Mouse (Mus musculus): ENCODE measurements at regions not wholly inside any gene's neighbourhood (a gene's known extent, or its start where the extent isn't known, plus 50 kb on each side); places are given as distances from the start of the nearest gene placed in this dataset.

- Histone ChIP-seq H3K9ac (no peak overlapping the region), H3K27me3 (replicated peaks) (no peaks in the 10 kb centered on the region), H3K4me1 (replicated peaks) (peaks cover 12% of the 10 kb centered on the region; the same call in 1 of the 2 replicates), H3K4me2 (replicated peaks) (no peak overlapping the region), H3K36me3 (no peaks in the 10 kb centered on the region), H3K27ac (peak overlapping the region; percentile 27; the same call in 1 of the 2 replicates), H3K9me3 (no peaks in the 10 kb centered on the region), H3K4me3 (replicated peaks) (no peak overlapping the region)
- ATAC-seq, result 0 out of 2 replicates have a peak, but pooled peaks have one; percentile 17
- 20% methylated on average over 4 of the region's 4 CpGs for WGBS
These were observed 154.3 kb upstream of the Phactr1 start for GRCm38 (mm10) chr13:42526163-42526562.

- Histone ChIP-seq H3K4me1 (replicated peaks) (peaks cover 12% of the 10 kb centered on the region; the same call in 1 of the 2 replicates), H3K27me3 (replicated peaks) (no peaks in the 10 kb centered on the region), H3K9me3 (no peaks in the 10 kb centered on the region), H3K36me3 (no peaks in the 10 kb centered on the region), H3K4me2 (replicated peaks) (no peak overlapping the region), H3K9ac (no peak overlapping the region), H3K27ac (no peak overlapping the region), H3K4me3 (replicated peaks) (no peak overlapping the region)
- ATAC-seq, result peak; percentile 69
- WGBS, result 13% methylated on average over 8 of the region's 8 CpGs
These were observed 153.5 kb upstream of the Phactr1 start for GRCm38 (mm10) chr13:42526966-42527365.

GRCm38 (mm10) chr13:42528169-42528568 is 152.3 kb upstream of the Phactr1 start:
- Histone ChIP-seq H3K9ac (no peak overlapping the region), H3K27me3 (replicated peaks) (no peaks in the 10 kb centered on the region), H3K4me2 (replicated peaks) (no peak overlapping the region), H3K4me1 (replicated peaks) (peaks cover 12% of the 10 kb centered on the region; the same call in 1 of the 2 replicates), H3K4me3 (replicated peaks) (no peak overlapping the region), H3K27ac (no peak overlapping the region), H3K9me3 (no peaks in the 10 kb centered on the region), H3K36me3 (no peaks in the 10 kb centered on the region)
- WGBS, result 79% methylated on average over 2 of the region's 2 CpGs
- no peak for ATAC-seq

GRCm38 (mm10) chr13:42536501-42537210 is 143.8 kb upstream of the Phactr1 start:
- Histone ChIP-seq H3K4me3 (replicated peaks) (no peak overlapping the region), H3K4me2 (replicated peaks) (no peak overlapping the region), H3K27me3 (replicated peaks) (no peaks in the 10 kb centered on the region), H3K9me3 (no peaks in the 10 kb centered on the region), H3K27ac (no peak overlapping the region), H3K9ac (no peak overlapping the region), H3K36me3 (no peaks in the 10 kb centered on the region), H3K4me1 (replicated peaks) (no peaks in the 10 kb centered on the region)
- no peak for ATAC-seq
- WGBS, result 66% methylated on average over 7 of the region's 7 CpGs

- ATAC-seq, result no peak
- no peaks in the 10 kb centered on the region for H3K36me3 ChIP-seq
- H3K27me3 ChIP-seq (replicated peaks), result no peaks in the 10 kb centered on the region
- 94% methylated on average over 2 of the region's 2 CpGs for WGBS
- H3K4me3 ChIP-seq (replicated peaks), result no peak overlapping the region
- no peak overlapping the region for H3K27ac ChIP-seq
- H3K4me1 ChIP-seq (replicated peaks), result no peaks in the 10 kb centered on the region
- H3K4me2 ChIP-seq (replicated peaks), result no peak overlapping the region
- no peak overlapping the region for H3K9ac ChIP-seq
- no peaks in the 10 kb centered on the region for H3K9me3 ChIP-seq
These were observed 142.4 kb upstream of the Phactr1 start for GRCm38 (mm10) chr13:42538046-42538445.

- Histone ChIP-seq H3K9ac (no peak overlapping the region), H3K36me3 (no peaks in the 10 kb centered on the region), H3K27ac (no peak overlapping the region), H3K4me3 (replicated peaks) (no peak overlapping the region), H3K4me2 (replicated peaks) (no peak overlapping the region), H3K9me3 (no peaks in the 10 kb centered on the region), H3K27me3 (replicated peaks) (no peaks in the 10 kb centered on the region), H3K4me1 (replicated peaks) (no peaks in the 10 kb centered on the region)
- 49% methylated on average over 4 of the region's 4 CpGs for WGBS
- no peak for ATAC-seq
These were observed 135.8 kb upstream of the Phactr1 start for GRCm38 (mm10) chr13:42544536-42545094.

- no peaks in the 10 kb centered on the region for H3K9me3 ChIP-seq
- H3K36me3 ChIP-seq, result no peaks in the 10 kb centered on the region
- no peak overlapping the region for H3K4me3 ChIP-seq (replicated peaks)
- 61% methylated on average over 4 of the region's 4 CpGs for WGBS
- no peaks in the 10 kb centered on the region for H3K27me3 ChIP-seq (replicated peaks)
- no peak for ATAC-seq
- no peak overlapping the region for H3K27ac ChIP-seq
- no peak overlapping the region for H3K9ac ChIP-seq
- H3K4me1 ChIP-seq (replicated peaks), result no peaks in the 10 kb centered on the region
- no peak overlapping the region for H3K4me2 ChIP-seq (replicated peaks)
These were observed 134.0 kb upstream of the Phactr1 start for GRCm38 (mm10) chr13:42546389-42546788.

- no peaks in the 10 kb centered on the region for H3K36me3 ChIP-seq
- no peaks in the 10 kb centered on the region for H3K27me3 ChIP-seq (replicated peaks)
- H3K9ac ChIP-seq, result no peak overlapping the region
- no peak for ATAC-seq
- no peaks in the 10 kb centered on the region for H3K9me3 ChIP-seq
- no peaks in the 10 kb centered on the region for H3K4me1 ChIP-seq (replicated peaks)
- H3K4me2 ChIP-seq (replicated peaks), result no peak overlapping the region
- no peak overlapping the region for H3K27ac ChIP-seq
- WGBS, result 70% methylated on average over 10 of the region's 10 CpGs
- no peak overlapping the region for H3K4me3 ChIP-seq (replicated peaks)
These were observed 133.6 kb upstream of the Phactr1 start for GRCm38 (mm10) chr13:42546851-42547250.

- no peak for ATAC-seq
- Histone ChIP-seq H3K4me1 (replicated peaks) (no peaks in the 10 kb centered on the region), H3K9ac (no peak overlapping the region), H3K36me3 (no peaks in the 10 kb centered on the region), H3K4me3 (replicated peaks) (no peak overlapping the region), H3K27me3 (replicated peaks) (no peaks in the 10 kb centered on the region), H3K9me3 (no peaks in the 10 kb centered on the region), H3K4me2 (replicated peaks) (no peak overlapping the region), H3K27ac (no peak overlapping the region)
- WGBS, result 63% methylated on average over 5 of the region's 5 CpGs
These were observed 131.3 kb upstream of the Phactr1 start for GRCm38 (mm10) chr13:42549021-42549559.

- H3K36me3 ChIP-seq, result no peaks in the 10 kb centered on the region
- no peak overlapping the region for H3K27ac ChIP-seq
- H3K9me3 ChIP-seq, result no peaks in the 10 kb centered on the region
- no peak for ATAC-seq
- no peak overlapping the region for H3K4me3 ChIP-seq (replicated peaks)
- H3K27me3 ChIP-seq (replicated peaks), result no peaks in the 10 kb centered on the region
- no peak overlapping the region for H3K9ac ChIP-seq
- H3K4me2 ChIP-seq (replicated peaks), result no peak overlapping the region
- 88% methylated on average over 4 of the region's 4 CpGs for WGBS
- no peaks in the 10 kb centered on the region for H3K4me1 ChIP-seq (replicated peaks)
These were observed 125.5 kb upstream of the Phactr1 start for GRCm38 (mm10) chr13:42554961-42555360.

GRCm38 (mm10) chr13:42558526-42558925 is 121.9 kb upstream of the Phactr1 start:
- ATAC-seq, result no peak
- Histone ChIP-seq H3K9ac (no peak overlapping the region), H3K36me3 (no peaks in the 10 kb centered on the region), H3K9me3 (no peaks in the 10 kb centered on the region), H3K27ac (no peak overlapping the region), H3K4me3 (replicated peaks) (no peak overlapping the region), H3K27me3 (replicated peaks) (no peaks in the 10 kb centered on the region), H3K4me2 (replicated peaks) (no peak overlapping the region), H3K4me1 (replicated peaks) (no peaks in the 10 kb centered on the region)
- WGBS, result 89% methylated on average over 3 of the region's 3 CpGs

DNA sequence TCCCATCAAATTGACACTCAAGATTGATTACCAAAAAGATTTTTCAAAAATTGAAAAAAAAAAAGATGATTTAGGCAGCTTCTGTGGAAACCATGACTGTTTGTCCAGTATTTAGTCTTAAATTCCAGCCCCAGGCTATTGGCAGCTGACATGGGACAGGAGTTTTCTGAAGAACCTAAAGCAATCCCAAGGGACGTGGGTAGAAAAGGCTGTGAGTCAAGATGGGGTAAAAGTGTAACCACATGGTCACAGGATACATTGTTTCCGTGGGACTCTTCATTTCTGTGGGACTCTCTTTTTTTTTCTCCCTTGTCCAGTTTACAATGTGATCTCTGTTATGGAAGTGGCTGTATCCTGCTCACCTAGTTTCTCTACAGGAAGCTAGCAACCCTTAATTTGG is 119.0 kb upstream of the Phactr1 start:
- no peaks in the 10 kb centered on the region for H3K9me3 ChIP-seq
- no peak overlapping the region for H3K9ac ChIP-seq
- no peaks in the 10 kb centered on the region for H3K36me3 ChIP-seq
- H3K27ac ChIP-seq, result no peak overlapping the region
- no peaks in the 10 kb centered on the region for H3K27me3 ChIP-seq (replicated peaks)
- ATAC-seq, result no peak
- 68% methylated on average over 2 of the region's 2 CpGs for WGBS
- H3K4me3 ChIP-seq (replicated peaks), result no peak overlapping the region
- no peak overlapping the region for H3K4me2 ChIP-seq (replicated peaks)
- no peaks in the 10 kb centered on the region for H3K4me1 ChIP-seq (replicated peaks)

Measured in intestine, embryonic 15.5 days (tissue).